Mouse (Mus musculus): ENCODE measurements around the gene Pfkfb3. TPM values are rescaled to one million over a fixed set of nuclear protein-coding genes. Genes with fewer than 3 reads are reported as not detected.
A peak's percentile ranks its signal among the peaks of the same experiment; 100 is the strongest.

Pfkfb3 gene
- polyA plus RNA-seq, 1 experiment from 2014 or later: 23.4 TPM

DNA sequence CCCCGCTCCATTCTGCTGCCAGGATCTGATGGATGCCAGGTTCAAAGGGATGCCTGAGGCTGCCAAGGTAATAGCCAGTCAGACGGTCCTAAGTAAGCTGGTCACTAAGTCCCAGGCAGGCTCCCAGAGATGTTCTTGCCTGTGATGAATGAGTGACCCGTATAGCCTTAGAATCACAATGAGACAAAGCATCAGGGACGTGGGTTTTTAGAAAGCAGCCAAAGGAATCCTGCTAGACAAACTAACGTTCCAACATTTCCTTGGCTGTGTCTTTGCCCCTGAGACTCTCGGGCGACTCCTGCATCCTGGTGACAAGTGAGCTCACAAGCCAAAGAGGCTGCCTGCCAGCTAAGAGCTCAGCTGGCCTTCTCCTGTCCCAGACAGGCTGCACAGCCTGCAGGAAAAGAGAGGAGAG lies 59.0 kb downstream of the Pfkfb3 start:
- no peak overlapping the region for H3K4me3 ChIP-seq (replicated peaks)
- H3K4me2 ChIP-seq (replicated peaks): no peak overlapping the region

DNA sequence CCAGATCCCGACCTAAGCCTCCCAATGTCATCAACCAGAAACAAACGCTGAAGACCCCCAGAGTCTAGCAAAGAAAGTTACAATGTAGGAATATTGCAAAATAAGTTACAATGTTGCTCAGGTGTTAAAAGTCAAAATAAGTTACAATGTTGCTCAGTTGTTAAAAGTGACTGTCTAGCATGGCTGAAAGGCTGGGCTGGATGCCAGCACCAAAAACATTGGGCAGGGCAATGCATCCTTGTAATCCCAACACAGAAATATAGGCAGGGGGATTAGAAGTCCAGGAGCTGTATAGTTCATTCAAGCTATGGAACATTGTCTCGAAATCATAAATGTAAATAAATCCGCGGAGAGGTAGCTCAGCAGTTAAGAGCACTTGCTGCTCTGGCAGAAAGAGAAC lies 61.0 kb downstream of the Pfkfb3 start:
- peaks cover 57% of the 10 kb centered on the region for H3K36me3 ChIP-seq

More for the DNA sequence above, 59.0 kb downstream of the Pfkfb3 start:
- Histone ChIP-seq H3K9me3 (no peaks in the 10 kb centered on the region), H3K4me1 (replicated peaks) (peaks cover 29% of the 10 kb centered on the region), H3K27me3 (no peaks in the 10 kb centered on the region), H3K36me3 (peaks cover 39% of the 10 kb centered on the region), H3K27ac (no peak overlapping the region), H3K9ac (replicated peaks) (no peak overlapping the region)
- WGBS: 67% methylated on average over 7 of the region's 7 CpGs
- no peak for ATAC-seq

DNA sequence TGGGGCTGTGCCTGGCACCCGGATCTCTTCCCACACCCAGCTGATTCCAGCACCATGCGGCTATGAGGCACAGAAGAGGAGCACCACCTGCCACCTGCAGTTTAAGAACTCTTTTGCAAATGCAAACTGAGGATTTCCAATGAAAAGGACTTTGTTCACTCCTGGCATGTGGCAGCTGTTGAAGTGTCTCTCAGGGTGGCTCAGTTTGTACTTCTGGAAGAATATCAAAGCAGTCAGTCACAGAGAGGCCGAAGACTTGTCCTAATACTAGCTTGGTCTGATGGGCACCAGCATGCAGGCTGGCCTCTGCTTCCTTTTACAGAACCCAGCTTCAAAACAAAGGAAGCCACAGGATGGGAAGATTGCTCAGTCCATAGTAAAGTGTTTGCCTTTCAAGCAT lies 62.4 kb downstream of the Pfkfb3 start:
- Histone ChIP-seq H3K9me3 (no peaks in the 10 kb centered on the region), H3K4me1 (replicated peaks) (peaks cover 11% of the 10 kb centered on the region), H3K36me3 (peaks cover 70% of the 10 kb centered on the region), H3K27me3 (no peaks in the 10 kb centered on the region), H3K27ac (no peak overlapping the region), H3K9ac (replicated peaks) (no peak overlapping the region), H3K4me3 (replicated peaks) (no peak overlapping the region), H3K4me2 (replicated peaks) (no peak overlapping the region)
- ATAC-seq: no peak
- WGBS: 71% methylated on average over 3 of the region's 3 CpGs

More for the DNA sequence above, 61.0 kb downstream of the Pfkfb3 start:
- Histone ChIP-seq H3K4me1 (replicated peaks) (peaks cover 11% of the 10 kb centered on the region), H3K27me3 (no peaks in the 10 kb centered on the region), H3K4me2 (replicated peaks) (no peak overlapping the region), H3K4me3 (replicated peaks) (no peak overlapping the region), H3K27ac (no peak overlapping the region), H3K9ac (replicated peaks) (no peak overlapping the region), H3K9me3 (no peaks in the 10 kb centered on the region)
- ATAC-seq: no peak
- WGBS: 92% methylated on average over 5 of the region's 5 CpGs

DNA sequence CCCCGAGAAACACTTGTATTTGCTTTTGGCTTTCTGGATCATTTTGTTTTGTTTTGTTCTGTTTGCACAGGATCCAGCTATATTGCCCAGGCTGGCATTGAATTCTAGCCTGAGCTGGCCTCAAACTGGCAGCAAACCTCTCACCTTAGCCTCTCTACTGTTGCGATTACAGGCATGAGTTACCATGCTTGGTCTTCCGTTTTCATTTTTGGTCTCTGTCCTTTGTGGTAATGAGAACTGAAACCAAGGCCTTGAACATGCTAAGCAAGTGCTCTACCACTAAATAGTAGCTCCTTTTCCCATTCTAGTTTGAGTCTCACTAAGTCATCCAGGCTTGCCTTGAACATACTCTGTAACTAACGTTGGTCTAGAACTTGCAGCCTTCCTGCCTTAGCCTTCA lies 63.3 kb downstream of the Pfkfb3 start:
- H3K4me2 ChIP-seq (replicated peaks): no peak overlapping the region
- peaks cover 8% of the 10 kb centered on the region for H3K4me1 ChIP-seq (replicated peaks)
- H3K27me3 ChIP-seq: no peaks in the 10 kb centered on the region
- H3K9ac ChIP-seq (replicated peaks): no peak overlapping the region
- H3K9me3 ChIP-seq: no peaks in the 10 kb centered on the region
- H3K27ac ChIP-seq: no peak overlapping the region
- H3K36me3 ChIP-seq: peaks cover 79% of the 10 kb centered on the region
- H3K4me3 ChIP-seq (replicated peaks): no peak overlapping the region
- 93% methylated on average over 4 of the region's 4 CpGs for WGBS
- no peak for ATAC-seq

DNA sequence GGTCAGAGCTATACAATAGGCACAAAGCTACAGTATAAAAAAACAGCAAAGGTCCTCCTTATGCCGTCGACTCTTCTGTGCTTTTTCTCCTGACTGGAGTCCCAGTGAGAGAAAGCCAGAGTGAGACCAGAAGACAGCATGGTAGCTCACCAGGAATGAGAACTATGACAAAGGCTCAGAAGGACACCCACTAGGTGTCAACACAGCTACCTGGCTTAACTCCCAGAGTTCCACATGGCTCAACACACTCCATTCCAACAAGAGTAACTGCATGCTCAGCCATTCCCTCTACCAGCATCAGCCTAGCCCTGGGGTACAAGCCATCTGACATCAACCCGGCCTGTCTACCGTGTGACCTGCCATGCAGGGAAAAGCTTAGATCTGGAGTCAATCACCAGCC lies 70.7 kb downstream of the Pfkfb3 start:
- ATAC-seq: no peak

DNA sequence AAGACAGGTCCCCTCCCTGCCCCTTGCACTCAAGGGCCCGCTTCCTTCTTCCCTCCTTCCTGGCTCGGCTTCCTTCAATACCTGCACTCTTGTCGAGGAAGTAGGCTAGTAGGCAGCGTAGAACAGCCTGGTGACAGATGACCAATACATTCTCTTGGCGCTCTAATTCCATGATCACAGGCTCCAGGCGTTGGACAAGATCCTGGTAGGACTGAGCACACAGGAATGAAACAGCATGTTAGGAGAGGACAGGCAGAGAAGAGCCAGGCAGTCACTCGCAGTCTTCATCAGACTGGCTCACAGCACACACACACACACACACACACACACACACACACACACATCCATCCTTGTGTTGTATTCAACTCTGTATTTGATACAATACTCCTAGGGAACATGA lies 71.5 kb downstream of the Pfkfb3 start:
- ATAC-seq: no peak
- H3K4me2 ChIP-seq (replicated peaks): no peak overlapping the region
- H3K36me3 ChIP-seq: peaks cover 99% of the 10 kb centered on the region
- H3K27ac ChIP-seq: no peak overlapping the region
- H3K4me1 ChIP-seq (replicated peaks): no peaks in the 10 kb centered on the region
- no peaks in the 10 kb centered on the region for H3K27me3 ChIP-seq
- H3K4me3 ChIP-seq (replicated peaks): no peak overlapping the region
- H3K9me3 ChIP-seq: no peaks in the 10 kb centered on the region
- H3K9ac ChIP-seq (replicated peaks): no peak overlapping the region
- 95% methylated on average over 7 of the region's 7 CpGs for WGBS

More for the DNA sequence above, 70.7 kb downstream of the Pfkfb3 start:
- H3K9me3 ChIP-seq: no peaks in the 10 kb centered on the region
- no peaks in the 10 kb centered on the region for H3K27me3 ChIP-seq
- no peak overlapping the region for H3K27ac ChIP-seq
- no peak overlapping the region for H3K4me2 ChIP-seq (replicated peaks)
- no peak overlapping the region for H3K9ac ChIP-seq (replicated peaks)
- no peak overlapping the region for H3K4me3 ChIP-seq (replicated peaks)
- H3K36me3 ChIP-seq: peaks cover 99% of the 10 kb centered on the region
- no peaks in the 10 kb centered on the region for H3K4me1 ChIP-seq (replicated peaks)
- 88% methylated on average over 4 of the region's 4 CpGs for WGBS

DNA sequence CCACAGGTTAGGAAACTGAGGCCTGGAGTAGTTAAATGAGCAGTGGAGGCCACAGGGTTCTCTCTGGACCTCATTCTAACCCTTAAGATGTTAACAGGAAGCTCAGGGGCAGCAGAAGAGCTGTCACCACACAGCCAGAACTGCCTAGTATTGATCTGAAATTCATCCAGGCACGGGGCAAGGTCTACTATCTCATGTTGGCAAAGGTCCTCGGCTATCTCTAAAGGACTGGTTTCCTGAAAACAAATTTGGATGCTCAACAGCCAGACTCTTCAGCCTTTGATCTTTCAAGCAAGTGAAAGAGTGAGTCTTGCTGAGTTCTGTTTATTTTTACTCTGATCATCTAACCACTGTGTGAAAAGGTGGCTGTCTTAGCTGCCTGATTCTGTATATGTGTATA lies 74.9 kb downstream of the Pfkfb3 start:
- H3K27me3 ChIP-seq: no peaks in the 10 kb centered on the region
- no peaks in the 10 kb centered on the region for H3K9me3 ChIP-seq
- no peak overlapping the region for H3K4me2 ChIP-seq (replicated peaks)
- no peak overlapping the region for H3K9ac ChIP-seq (replicated peaks)
- no peak for ATAC-seq
- H3K36me3 ChIP-seq: peaks cover 100% of the 10 kb centered on the region
- 94% methylated on average over 2 of the region's 2 CpGs for WGBS
- no peak overlapping the region for H3K27ac ChIP-seq
- H3K4me1 ChIP-seq (replicated peaks): no peaks in the 10 kb centered on the region
- H3K4me3 ChIP-seq (replicated peaks): no peak overlapping the region

DNA sequence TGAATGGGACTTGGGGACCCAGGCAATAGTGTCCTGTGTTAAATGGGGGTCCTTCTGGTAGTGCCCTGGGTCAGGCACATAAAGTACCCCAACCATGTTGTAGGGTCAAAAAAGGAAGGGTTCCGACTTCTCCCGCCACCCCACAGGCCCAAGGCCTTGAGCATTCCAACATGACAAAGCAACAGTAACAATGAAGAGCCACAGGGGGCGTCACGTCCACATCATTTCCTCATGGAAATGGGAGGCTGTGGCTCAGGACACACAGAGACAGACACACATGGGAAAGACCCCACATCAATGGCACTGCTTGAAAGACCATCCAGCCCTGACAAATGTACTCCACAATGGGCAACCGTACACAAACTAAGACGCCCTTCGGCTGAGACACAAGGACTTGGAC lies 78.6 kb downstream of the Pfkfb3 start:
- no peak overlapping the region for H3K9ac ChIP-seq (replicated peaks)
- no peak for ATAC-seq
- H3K27me3 ChIP-seq: no peaks in the 10 kb centered on the region
- WGBS: 86% methylated on average over 7 of the region's 7 CpGs
- H3K4me3 ChIP-seq (replicated peaks): no peak overlapping the region
- peaks cover 98% of the 10 kb centered on the region for H3K36me3 ChIP-seq
- H3K27ac ChIP-seq: no peak overlapping the region
- H3K4me2 ChIP-seq (replicated peaks): no peak overlapping the region
- no peaks in the 10 kb centered on the region for H3K9me3 ChIP-seq
- H3K4me1 ChIP-seq (replicated peaks): no peaks in the 10 kb centered on the region

DNA sequence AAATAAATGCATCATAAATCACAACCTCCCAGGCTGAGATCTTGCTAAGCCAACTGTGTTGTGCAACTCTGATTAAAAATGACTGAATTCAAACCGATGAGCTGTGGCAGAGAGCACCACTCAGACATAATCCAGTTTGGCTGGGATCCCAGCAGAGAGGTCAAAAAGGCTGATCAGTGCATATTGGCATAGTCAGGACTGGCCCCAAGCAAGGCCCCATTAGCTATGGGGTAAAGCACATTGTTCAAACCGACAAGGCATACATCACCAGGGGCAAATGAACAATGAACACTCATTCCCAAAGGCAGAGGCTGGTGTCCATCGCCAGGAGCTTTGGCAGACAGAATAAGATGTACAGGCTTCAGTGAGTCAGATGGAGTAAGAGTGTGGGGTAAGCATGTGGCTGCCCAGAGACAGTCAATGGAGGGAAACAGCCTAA lies 89.2 kb downstream of the Pfkfb3 start:
- Histone ChIP-seq H3K27ac (no peak overlapping the region), H3K4me2 (replicated peaks) (no peak overlapping the region), H3K4me1 (replicated peaks) (no peaks in the 10 kb centered on the region), H3K36me3 (peaks cover 3% of the 10 kb centered on the region), H3K9me3 (no peaks in the 10 kb centered on the region), H3K9ac (replicated peaks) (no peak overlapping the region), H3K4me3 (replicated peaks) (no peak overlapping the region), H3K27me3 (no peaks in the 10 kb centered on the region)
- ATAC-seq: peak; percentile 71
- WGBS: 36% methylated on average over 3 of the region's 3 CpGs

DNA sequence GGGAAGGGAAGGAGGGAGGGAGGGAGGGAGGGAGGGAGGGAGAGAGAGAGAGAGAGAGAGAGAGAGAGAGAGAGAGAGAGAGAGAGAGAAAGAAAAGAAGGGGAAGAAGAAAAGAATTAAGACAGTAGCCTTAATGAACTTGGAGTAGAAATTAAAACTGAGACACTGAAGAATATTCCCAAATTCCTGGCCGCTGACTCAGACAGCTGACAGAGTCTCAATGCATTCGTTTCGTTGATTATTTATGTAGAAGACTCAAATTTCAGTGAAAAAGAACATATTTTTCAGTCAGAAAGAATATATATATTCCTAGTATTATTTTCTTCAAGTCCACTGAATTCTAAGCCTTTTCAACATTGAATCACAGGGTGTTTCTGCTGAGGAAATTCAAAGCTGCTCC lies 92.9 kb downstream of the Pfkfb3 start:
- no peak for ATAC-seq
- WGBS: 88% methylated on average over 3 of the region's 3 CpGs
- no peak overlapping the region for H3K4me3 ChIP-seq (replicated peaks)
- H3K4me2 ChIP-seq (replicated peaks): no peak overlapping the region
- no peaks in the 10 kb centered on the region for H3K27me3 ChIP-seq
- no peak overlapping the region for H3K9ac ChIP-seq (replicated peaks)
- H3K36me3 ChIP-seq: no peaks in the 10 kb centered on the region
- no peaks in the 10 kb centered on the region for H3K9me3 ChIP-seq
- no peak overlapping the region for H3K27ac ChIP-seq
- no peaks in the 10 kb centered on the region for H3K4me1 ChIP-seq (replicated peaks)

DNA sequence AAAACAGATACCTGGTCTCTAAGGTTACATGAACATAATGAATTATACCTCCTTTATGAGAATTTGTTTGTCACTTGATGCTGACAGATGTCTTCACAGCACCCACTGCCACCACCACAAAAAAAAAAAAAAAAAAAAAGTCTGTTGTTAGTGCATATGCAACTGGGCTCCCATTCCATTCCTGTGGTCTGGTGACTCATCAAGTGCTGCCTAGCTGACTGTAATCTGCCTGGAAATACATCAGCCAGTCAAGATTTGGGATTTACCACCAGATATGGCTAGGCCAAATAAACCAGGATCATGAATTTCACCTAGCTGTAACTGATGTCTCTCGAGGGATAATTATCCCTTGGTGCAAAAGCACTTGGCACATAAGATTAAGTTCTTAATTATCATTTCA lies 95.4 kb downstream of the Pfkfb3 start:
- no peaks in the 10 kb centered on the region for H3K4me1 ChIP-seq (replicated peaks)
- 84% methylated on average over 1 of the region's 1 CpGs for WGBS
- H3K4me3 ChIP-seq (replicated peaks): no peak overlapping the region
- ATAC-seq: no peak
- H3K9ac ChIP-seq (replicated peaks): no peak overlapping the region
- no peaks in the 10 kb centered on the region for H3K36me3 ChIP-seq
- H3K4me2 ChIP-seq (replicated peaks): no peak overlapping the region
- H3K9me3 ChIP-seq: no peaks in the 10 kb centered on the region
- H3K27ac ChIP-seq: no peak overlapping the region
- no peaks in the 10 kb centered on the region for H3K27me3 ChIP-seq

DNA sequence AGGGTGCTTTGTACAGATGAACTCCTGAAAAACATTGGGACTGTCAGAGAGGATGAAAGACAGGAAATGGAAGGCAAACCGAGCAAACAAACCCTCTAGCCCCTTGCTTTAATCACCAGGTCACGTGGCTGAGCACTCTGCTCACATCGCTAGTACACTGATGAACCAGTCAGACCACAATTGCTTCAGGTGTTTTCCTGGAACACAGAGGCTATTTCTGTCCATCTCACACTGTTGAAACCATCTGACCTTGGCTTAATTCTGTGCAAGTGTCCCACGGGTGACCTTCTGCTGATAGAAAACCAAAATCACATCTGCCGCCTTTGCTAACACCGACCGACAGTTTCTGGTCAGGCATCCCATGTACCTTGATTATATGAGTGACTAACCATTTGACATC lies 96.0 kb downstream of the Pfkfb3 start:
- no peak for ATAC-seq

DNA sequence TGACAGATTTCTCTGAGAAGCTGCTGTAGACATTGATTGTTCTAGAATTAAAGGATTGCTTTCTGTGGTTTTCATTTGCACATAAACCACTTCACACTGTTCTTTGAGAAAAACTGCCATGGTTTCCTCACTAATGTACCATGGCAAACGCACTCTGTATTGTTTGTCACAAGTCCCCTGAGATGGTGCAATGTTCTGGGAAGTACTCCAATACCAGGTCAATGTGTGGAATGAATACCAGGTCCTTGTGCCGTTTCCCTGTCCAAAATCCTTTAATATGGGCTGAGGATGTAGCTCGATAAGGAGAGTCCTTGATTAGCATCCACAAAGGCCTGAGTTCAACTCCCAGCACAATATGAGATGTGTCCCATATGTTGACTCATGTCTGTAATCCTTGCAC lies 105.2 kb downstream of the Pfkfb3 start:
- no peaks in the 10 kb centered on the region for H3K27me3 ChIP-seq
- H3K36me3 ChIP-seq: no peaks in the 10 kb centered on the region
- no peak overlapping the region for H3K27ac ChIP-seq
- no peaks in the 10 kb centered on the region for H3K9me3 ChIP-seq
- H3K4me1 ChIP-seq (replicated peaks): no peaks in the 10 kb centered on the region
- H3K9ac ChIP-seq (replicated peaks): no peak overlapping the region
- WGBS: 66% methylated on average over 3 of the region's 3 CpGs
- ATAC-seq: no peak
- no peak overlapping the region for H3K4me2 ChIP-seq (replicated peaks)
- H3K4me3 ChIP-seq (replicated peaks): no peak overlapping the region

More for the DNA sequence above, 96.0 kb downstream of the Pfkfb3 start:
- Histone ChIP-seq H3K27me3 (no peaks in the 10 kb centered on the region), H3K27ac (no peak overlapping the region), H3K4me2 (replicated peaks) (no peak overlapping the region), H3K36me3 (no peaks in the 10 kb centered on the region), H3K4me3 (replicated peaks) (no peak overlapping the region), H3K4me1 (replicated peaks) (no peaks in the 10 kb centered on the region), H3K9me3 (no peaks in the 10 kb centered on the region), H3K9ac (replicated peaks) (no peak overlapping the region)
- 84% methylated on average over 7 of the region's 7 CpGs for WGBS
